Mouse (Mus musculus) megakaryocyte, embryonic 14.5 days (primary cell): ENCODE results near the gene Prdx5.

ENCODE experiments used
- FLI1 ChIP-seq: IDR thresholded peaks from 2 replicates; pipeline ENCODE4 v1.6.1; 2012; ENCODE audit warnings: low read length, inconsistent platforms, mixed read lengths
- GATA1 ChIP-seq: IDR thresholded peaks from 3 replicates; pipeline ENCODE4 v1.6.1; 2012; ENCODE audit warnings: mixed read lengths, low read length, inconsistent platforms, borderline replicate concordance

DNA sequence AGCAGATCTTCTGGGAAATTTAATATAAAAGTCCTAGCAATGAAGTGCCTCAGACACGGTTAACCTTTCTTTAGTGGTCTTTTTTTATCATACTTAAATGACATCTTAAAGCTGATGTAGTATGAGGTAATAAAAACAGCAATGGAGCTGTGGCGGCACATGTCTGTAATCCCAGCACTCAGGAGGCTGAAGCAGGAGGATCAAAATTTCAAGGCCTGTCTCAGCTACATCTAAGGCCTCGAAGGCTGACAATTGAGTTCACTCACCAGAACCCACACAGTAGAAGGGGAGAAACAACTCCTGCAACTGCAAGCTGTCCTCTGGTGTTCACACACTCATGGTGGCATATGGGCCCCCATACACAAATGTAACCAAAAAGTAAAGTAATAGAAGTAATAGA lies 49.9 kb downstream of the Prdx5 start:
- no peak for TF ChIP-seq GATA1
- no peak for TF ChIP-seq FLI1
